Mouse (Mus musculus): Measurements from ENCODE around the gene Igsf9. TPM values are rescaled to one million over a fixed set of nuclear protein-coding genes. Genes with fewer than 3 reads are reported as not detected.

The Igsf9 gene
- total RNA-seq, 1 experiment from 2014 or later = 4.3 TPM

GRCm38 (mm10) chr1:172489585-172490250 is 8.1 kb downstream of the Igsf9 start:
- no peak for ATAC-seq (ENCODE audit: extremely low read depth, insufficient number of reproducible peaks, low FRiP score, poor library complexity, severe bottlenecking)

DNA sequence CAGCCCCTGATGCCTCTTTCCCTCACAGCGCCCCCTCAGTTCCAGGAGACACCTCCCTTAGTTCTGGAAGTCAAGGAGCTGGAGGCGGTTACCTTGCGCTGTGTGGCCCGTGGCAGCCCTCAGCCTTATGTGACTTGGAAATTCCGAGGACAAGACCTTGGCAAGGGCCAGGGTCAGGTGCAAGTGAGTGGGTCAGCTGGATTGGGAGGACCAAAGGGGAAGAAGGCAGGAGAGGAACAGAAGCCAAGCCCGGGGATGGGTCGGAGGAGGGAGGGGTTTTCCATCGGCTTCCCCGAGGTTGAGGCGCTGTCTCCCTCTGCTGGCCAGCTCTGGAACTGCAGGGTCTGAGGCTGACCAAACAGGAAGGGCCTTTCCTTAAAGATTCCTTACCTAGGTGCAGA is 8.7 kb downstream of the Igsf9 start:
- ATAC-seq (ENCODE audit: extremely low read depth, insufficient number of reproducible peaks, low FRiP score, poor library complexity, severe bottlenecking) = peak; percentile 65

GRCm38 (mm10) chr1:172492047-172492446 is 10.5 kb downstream of the Igsf9 start:
- ATAC-seq (ENCODE audit: extremely low read depth, insufficient number of reproducible peaks, low FRiP score, poor library complexity, severe bottlenecking) = no peak

DNA sequence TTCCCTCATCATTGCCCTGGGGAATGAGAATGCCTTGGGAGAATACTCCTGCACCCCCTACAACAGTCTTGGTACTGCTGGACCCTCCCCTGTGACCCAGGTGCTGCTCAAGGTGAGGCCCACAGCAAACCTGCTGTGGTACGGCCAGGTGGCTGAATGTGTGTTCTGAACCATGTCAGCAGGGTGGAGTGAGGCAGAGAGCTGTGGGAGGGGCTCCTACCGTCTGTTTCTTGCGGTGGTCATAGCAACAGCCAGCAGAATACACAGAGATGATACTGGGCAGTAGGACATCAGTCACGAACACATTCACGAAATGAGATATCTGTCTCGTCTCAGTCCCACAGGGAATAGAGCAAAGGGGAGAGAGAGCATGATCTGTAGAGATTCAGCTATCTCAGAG is 11.9 kb downstream of the Igsf9 start:
- peak; percentile 62 for ATAC-seq (ENCODE audit: extremely low read depth, insufficient number of reproducible peaks, low FRiP score, poor library complexity, severe bottlenecking)

- ATAC-seq (ENCODE audit: extremely low read depth, insufficient number of reproducible peaks, low FRiP score, poor library complexity, severe bottlenecking) = no peak
These were observed 14.4 kb downstream of the Igsf9 start for GRCm38 (mm10) chr1:172496030-172496429.

- ATAC-seq (ENCODE audit: extremely low read depth, insufficient number of reproducible peaks, low FRiP score, poor library complexity, severe bottlenecking) = no peak
These were observed 15.8 kb downstream of the Igsf9 start for GRCm38 (mm10) chr1:172497428-172497827.

DNA sequence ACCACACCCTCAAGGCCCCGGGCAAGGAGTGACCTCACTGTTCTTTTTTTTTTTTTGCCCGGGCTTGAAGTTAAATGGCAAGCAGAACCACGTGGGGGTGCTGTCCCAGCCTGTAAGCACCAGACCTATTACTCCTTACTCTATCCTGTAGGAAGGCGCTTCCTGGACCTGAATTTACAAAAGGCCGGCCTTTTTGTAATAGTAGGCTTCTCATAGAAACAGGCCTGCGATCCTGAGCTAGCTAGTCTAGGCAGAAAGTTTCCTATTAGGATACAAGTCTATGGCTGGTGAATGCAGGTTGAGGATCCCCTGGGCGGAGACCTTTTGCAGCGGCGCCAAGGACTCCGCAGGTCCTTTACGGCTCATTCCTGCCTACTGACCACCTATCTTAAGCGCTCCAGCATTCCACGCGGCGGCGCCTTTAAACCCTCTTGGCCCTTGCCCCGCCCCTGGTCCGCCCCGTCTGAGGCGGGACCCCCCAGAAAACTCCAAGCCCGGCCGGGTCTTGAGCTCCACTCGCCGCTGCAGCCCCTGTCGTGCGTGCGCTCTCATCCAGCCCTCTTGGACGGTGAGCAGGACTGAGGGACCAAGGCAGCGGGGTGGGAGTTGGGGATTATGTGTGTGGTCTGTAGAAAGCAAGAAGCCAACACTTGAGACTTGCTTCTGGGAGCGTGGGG is 18.3 kb downstream of the Igsf9 start, which contains the start of gene Tagln2:
Gene Tagln2 (plus strand): TSS at position 283 of the 677 bp plus-strand sequence.
- 0 out of 2 replicates have a peak, but pooled peaks have one; percentile 10 for ATAC-seq (ENCODE audit: extremely low read depth, insufficient number of reproducible peaks, low FRiP score, poor library complexity, severe bottlenecking)

DNA sequence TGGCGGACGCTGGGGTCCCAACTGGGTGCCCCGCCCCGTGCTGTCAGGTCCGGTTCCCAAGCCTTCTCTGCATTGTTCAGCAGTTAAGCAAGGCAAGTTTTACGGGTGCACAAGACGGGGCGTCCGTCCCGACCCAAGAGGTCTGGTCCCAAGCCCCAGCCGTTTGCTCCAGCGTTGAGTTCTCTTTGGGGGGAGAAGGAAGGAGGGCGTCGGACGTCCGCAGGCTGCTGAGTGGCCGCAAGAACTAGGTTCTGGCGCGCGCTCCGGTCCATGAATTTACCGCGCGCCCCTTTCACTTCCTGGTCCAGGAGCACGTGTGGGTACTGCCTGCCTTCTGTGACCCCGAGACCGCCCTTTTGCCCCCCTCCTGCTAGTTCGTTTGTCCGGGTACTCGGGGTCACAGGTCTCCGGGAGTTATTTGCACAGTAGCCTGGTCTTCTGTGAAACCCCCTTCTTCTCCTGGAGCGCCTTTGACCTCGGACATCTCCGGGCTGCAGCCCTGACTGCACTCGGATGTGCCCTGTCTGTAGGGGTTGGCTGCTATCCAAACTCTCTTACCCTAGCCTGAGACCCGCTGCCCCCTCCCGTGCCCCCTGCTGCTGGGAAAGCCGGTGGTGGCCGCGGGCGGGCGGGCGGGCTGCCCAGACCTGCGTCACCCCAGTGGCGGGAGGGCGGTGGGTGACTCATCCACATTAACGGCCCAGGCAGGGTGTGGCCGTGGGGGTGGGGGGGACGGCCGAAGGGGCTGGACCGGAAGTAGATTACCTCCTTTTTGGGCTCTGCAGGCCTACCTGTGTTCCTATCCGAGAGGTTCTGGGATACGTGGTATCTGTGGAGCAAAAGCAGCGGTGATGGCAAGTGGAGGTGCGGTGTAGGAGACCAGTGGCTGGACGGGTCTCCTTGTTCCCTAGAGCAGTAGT is 19.1 kb downstream of the Igsf9 start:
- ATAC-seq (ENCODE audit: extremely low read depth, insufficient number of reproducible peaks, low FRiP score, poor library complexity, severe bottlenecking) = peak; percentile 49

GRCm38 (mm10) chr1:172501371-172502144 is 20.0 kb downstream of the Igsf9 start:
- peak; percentile 52 for ATAC-seq (ENCODE audit: extremely low read depth, insufficient number of reproducible peaks, low FRiP score, poor library complexity, severe bottlenecking)

GRCm38 (mm10) chr1:172502145-172503110 is 20.8 kb downstream of the Igsf9 start:
- ATAC-seq (ENCODE audit: extremely low read depth, insufficient number of reproducible peaks, low FRiP score, poor library complexity, severe bottlenecking) = no peak

GRCm38 (mm10) chr1:172503111-172503997 is 21.8 kb downstream of the Igsf9 start:
- no peak for ATAC-seq (ENCODE audit: extremely low read depth, insufficient number of reproducible peaks, low FRiP score, poor library complexity, severe bottlenecking)

DNA sequence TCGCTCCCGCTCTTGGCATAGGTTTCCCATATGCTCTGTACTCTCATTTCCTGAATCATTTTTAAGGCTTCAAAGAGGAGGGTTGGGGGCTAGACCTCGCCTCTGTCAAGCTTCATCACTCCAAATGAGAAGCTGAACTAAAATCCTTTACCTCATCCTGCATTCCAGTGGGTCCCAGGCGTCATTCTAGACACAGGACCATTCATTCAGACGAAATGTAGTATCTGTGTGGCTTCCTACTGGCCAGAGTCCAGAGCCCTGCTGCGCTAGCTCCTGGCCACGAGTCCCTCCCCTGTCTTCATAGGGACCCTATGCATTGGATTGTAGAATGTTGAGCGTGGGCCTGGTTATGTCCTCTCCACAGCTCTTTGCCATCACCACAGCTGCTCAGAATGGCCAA is 23.2 kb downstream of the Igsf9 start:
- ATAC-seq (ENCODE audit: extremely low read depth, insufficient number of reproducible peaks, low FRiP score, poor library complexity, severe bottlenecking) = no peak

GRCm38 (mm10) chr1:172507001-172507400 is 25.4 kb downstream of the Igsf9 start:
- ATAC-seq (ENCODE audit: extremely low read depth, insufficient number of reproducible peaks, low FRiP score, poor library complexity, severe bottlenecking) = no peak

DNA sequence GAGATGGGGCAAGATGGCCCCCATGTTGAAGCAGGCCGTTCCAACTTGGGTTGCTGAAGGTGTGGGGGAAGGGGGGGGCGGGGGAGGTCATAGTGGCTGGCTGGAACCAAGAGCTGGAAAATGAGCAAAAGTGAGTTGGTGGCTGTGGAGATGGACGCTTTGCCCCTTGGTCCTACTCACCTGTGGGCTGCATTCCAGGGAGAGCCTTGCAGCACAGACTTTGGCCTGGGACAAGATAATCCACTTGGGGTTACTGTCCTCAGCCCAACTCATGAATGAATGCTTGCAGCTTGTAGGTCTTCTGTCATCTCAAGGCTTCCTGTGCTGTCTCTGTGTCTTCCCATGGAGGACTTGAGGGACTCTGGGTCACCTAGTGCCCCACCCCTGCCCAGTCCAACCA is 26.1 kb downstream of the Igsf9 start:
- no peak for ATAC-seq (ENCODE audit: extremely low read depth, insufficient number of reproducible peaks, low FRiP score, poor library complexity, severe bottlenecking)

DNA sequence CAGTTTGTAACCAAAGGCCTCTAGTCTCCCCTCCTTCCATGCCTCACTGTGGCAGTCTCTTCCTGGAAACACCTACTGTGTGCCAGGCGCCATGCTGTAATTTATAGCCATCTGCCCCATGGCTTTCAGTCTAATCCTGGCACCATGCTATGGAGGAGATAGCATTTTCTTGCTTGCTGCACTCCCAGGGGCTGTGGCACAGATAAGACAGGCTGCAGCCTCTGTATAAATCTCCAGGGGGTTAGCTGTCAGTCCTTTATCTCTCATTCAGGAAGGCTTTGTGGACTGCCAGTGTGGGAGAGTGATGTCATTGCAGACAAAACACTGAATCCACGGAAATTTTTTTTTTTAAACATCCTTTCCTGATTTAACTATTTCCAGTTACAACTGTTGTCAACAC is 26.6 kb downstream of the Igsf9 start:
- ATAC-seq (ENCODE audit: extremely low read depth, insufficient number of reproducible peaks, low FRiP score, poor library complexity, severe bottlenecking) = no peak

DNA sequence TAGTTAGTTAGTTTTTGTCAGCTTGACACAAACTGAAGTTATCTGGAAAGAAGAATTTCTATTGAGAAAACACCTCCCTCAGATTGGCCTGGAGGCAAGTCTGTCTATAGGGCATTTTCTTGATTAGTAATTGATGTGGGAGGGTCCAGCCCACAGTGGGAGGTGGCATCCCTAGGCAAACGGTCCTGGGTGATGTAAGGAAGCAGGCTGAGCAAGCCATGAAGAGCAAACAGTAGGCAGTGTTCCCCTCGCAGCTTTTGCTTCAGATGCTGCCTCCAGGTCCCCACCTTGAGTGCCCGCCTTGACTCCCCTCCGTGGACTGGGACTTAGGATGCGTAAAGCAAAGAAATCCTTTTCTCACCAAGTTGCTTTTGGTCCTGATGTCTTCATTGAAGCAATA is 27.6 kb downstream of the Igsf9 start:
- no peak for ATAC-seq (ENCODE audit: extremely low read depth, insufficient number of reproducible peaks, low FRiP score, poor library complexity, severe bottlenecking)

DNA sequence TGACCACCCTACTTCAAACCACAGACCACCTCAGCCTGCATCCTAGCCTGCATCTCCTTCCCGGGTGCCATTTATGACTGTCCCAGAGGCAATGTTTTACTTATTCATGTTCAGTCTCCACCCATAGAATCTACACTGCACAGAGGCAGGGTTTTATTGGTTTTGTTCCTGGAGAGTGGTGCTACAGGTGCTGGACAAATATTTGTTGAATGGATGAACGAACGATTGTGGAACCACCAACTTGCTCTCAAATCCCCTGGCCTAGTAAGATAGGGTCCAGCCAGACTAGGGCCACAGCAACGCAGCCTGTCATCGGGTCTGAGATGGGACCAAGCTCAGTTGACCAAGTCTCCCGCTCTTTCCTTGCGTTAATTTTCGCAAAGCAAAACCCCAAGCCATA is 28.4 kb downstream of the Igsf9 start:
- no peak for ATAC-seq (ENCODE audit: extremely low read depth, insufficient number of reproducible peaks, low FRiP score, poor library complexity, severe bottlenecking)

Data from neutrophil, adult 5-6 weeks (primary cell).